Mouse (Mus musculus): Measurements from ENCODE around the gene Klf4. TPM values are rescaled to one million over a fixed set of nuclear protein-coding genes. Genes with fewer than 3 reads are reported as not detected.

Klf4 gene
- polyA plus RNA-seq, 1 experiment: 3.2 TPM

GRCm38 (mm10) chr4:55531096-55531855 lies 990 bp downstream of the Klf4 start:
- TF ChIP-seq CTCF (IDR thresholded peaks at IDR 0.05; ENCODE audit: borderline replicate concordance, insufficient read depth, low read depth, low read length): no peak
- TF ChIP-seq POLR2A (IDR thresholded peaks at IDR 0.05; ENCODE audit: borderline replicate concordance, insufficient read depth, low read length): no peak
- 0 out of 2 replicates have a peak, but pooled peaks cover 3% of the 10 kb centered on the region for H3K4me1 ChIP-seq (ENCODE audit: control insufficient read depth, insufficient read depth, low read length)
- WGBS: under 1% methylated on average over 56 of the region's 56 CpGs
- peaks cover 3% of the 10 kb centered on the region; the same call in 1 of the 2 replicates for H3K27me3 ChIP-seq (ENCODE audit: control insufficient read depth, insufficient read depth, low read length)
- DNase-seq: peak in 1 of 2 experiments; percentile 17
- H3K27ac ChIP-seq (ENCODE audit: insufficient read depth, low read length): no peak overlapping the region
- H3K4me3 ChIP-seq (replicated peaks; ENCODE audit: insufficient read depth, low read depth, low read length): no peak overlapping the region

GRCm38 (mm10) chr4:55530731-55531095 lies 1.6 kb downstream of the Klf4 start:
- H3K27ac ChIP-seq (ENCODE audit: insufficient read depth, low read length): no peak overlapping the region
- under 1% methylated on average over 20 of the region's 20 CpGs for WGBS
- DNase-seq: no peak

GRCm38 (mm10) chr4:55530236-55530635 lies 2.0 kb downstream of the Klf4 start:
- 1% methylated on average over 27 of the region's 27 CpGs for WGBS

More at GRCm38 (mm10) chr4:55530731-55531095, 1.6 kb downstream of the Klf4 start:
- no peak for TF ChIP-seq POLR2A (IDR thresholded peaks at IDR 0.05; ENCODE audit: borderline replicate concordance, insufficient read depth, low read length)
- no peak for TF ChIP-seq CTCF (IDR thresholded peaks at IDR 0.05; ENCODE audit: borderline replicate concordance, insufficient read depth, low read depth, low read length)
- Histone ChIP-seq H3K4me1 (ENCODE audit: control insufficient read depth, insufficient read depth, low read length) (0 out of 2 replicates have a peak, but pooled peaks cover 3% of the 10 kb centered on the region), H3K27me3 (ENCODE audit: control insufficient read depth, insufficient read depth, low read length) (peaks cover 3% of the 10 kb centered on the region; the same call in 1 of the 2 replicates), H3K4me3 (replicated peaks; ENCODE audit: insufficient read depth, low read depth, low read length) (no peak overlapping the region)

GRCm38 (mm10) chr4:55528404-55528803 lies 3.9 kb downstream of the Klf4 start:
- TF ChIP-seq CTCF (IDR thresholded peaks at IDR 0.05; ENCODE audit: borderline replicate concordance, insufficient read depth, low read depth, low read length) (no peak), POLR2A (IDR thresholded peaks at IDR 0.05; ENCODE audit: borderline replicate concordance, insufficient read depth, low read length) (no peak)
- no peak for DNase-seq

More at GRCm38 (mm10) chr4:55530236-55530635, 2.0 kb downstream of the Klf4 start:
- H3K27me3 ChIP-seq (ENCODE audit: control insufficient read depth, insufficient read depth, low read length): peaks cover 3% of the 10 kb centered on the region; the same call in 1 of the 2 replicates
- peak overlapping the region; percentile 17 for H3K4me3 ChIP-seq (replicated peaks; ENCODE audit: insufficient read depth, low read depth, low read length)
- H3K27ac ChIP-seq (ENCODE audit: insufficient read depth, low read length): no peak overlapping the region
- DNase-seq: peak; percentile 21 to 29
- TF ChIP-seq POLR2A (IDR thresholded peaks at IDR 0.05; ENCODE audit: borderline replicate concordance, insufficient read depth, low read length) (no peak), CTCF (IDR thresholded peaks at IDR 0.05; ENCODE audit: borderline replicate concordance, insufficient read depth, low read depth, low read length) (peak; percentile 24; the same call in 1 of the 2 replicates)
- 0 out of 2 replicates have a peak, but pooled peaks cover 3% of the 10 kb centered on the region for H3K4me1 ChIP-seq (ENCODE audit: control insufficient read depth, insufficient read depth, low read length)

GRCm38 (mm10) chr4:55527931-55528330 lies 4.3 kb downstream of the Klf4 start:
- Histone ChIP-seq H3K4me1 (ENCODE audit: control insufficient read depth, insufficient read depth, low read length) (0 out of 2 replicates have a peak, but pooled peaks cover 3% of the 10 kb centered on the region), H3K4me3 (replicated peaks; ENCODE audit: insufficient read depth, low read depth, low read length) (no peak overlapping the region), H3K27ac (ENCODE audit: insufficient read depth, low read length) (no peak overlapping the region), H3K27me3 (ENCODE audit: control insufficient read depth, insufficient read depth, low read length) (peaks cover under 1% of the 10 kb centered on the region; the same call in 1 of the 2 replicates)
- 74% methylated on average over 12 of the region's 12 CpGs for WGBS
- no peak for DNase-seq
- TF ChIP-seq POLR2A (IDR thresholded peaks at IDR 0.05; ENCODE audit: borderline replicate concordance, insufficient read depth, low read length): no peak
- TF ChIP-seq CTCF (IDR thresholded peaks at IDR 0.05; ENCODE audit: borderline replicate concordance, insufficient read depth, low read depth, low read length): no peak

More at GRCm38 (mm10) chr4:55528404-55528803, 3.9 kb downstream of the Klf4 start:
- no peak overlapping the region for H3K4me3 ChIP-seq (replicated peaks; ENCODE audit: insufficient read depth, low read depth, low read length)
- H3K27me3 ChIP-seq (ENCODE audit: control insufficient read depth, insufficient read depth, low read length): peaks cover 3% of the 10 kb centered on the region; the same call in 1 of the 2 replicates
- 90% methylated on average over 4 of the region's 4 CpGs for WGBS
- H3K27ac ChIP-seq (ENCODE audit: insufficient read depth, low read length): no peak overlapping the region
- 0 out of 2 replicates have a peak, but pooled peaks cover 3% of the 10 kb centered on the region for H3K4me1 ChIP-seq (ENCODE audit: control insufficient read depth, insufficient read depth, low read length)

GRCm38 (mm10) chr4:55526247-55527115 lies 5.8 kb downstream of the Klf4 start:
- H3K4me1 ChIP-seq (ENCODE audit: control insufficient read depth, insufficient read depth, low read length): 0 out of 2 replicates have a peak, but pooled peaks cover 1% of the 10 kb centered on the region
- H3K27ac ChIP-seq (ENCODE audit: insufficient read depth, low read length): no peak overlapping the region
- 76% methylated on average over 5 of the region's 5 CpGs for WGBS
- no peaks in the 10 kb centered on the region for H3K27me3 ChIP-seq (ENCODE audit: control insufficient read depth, insufficient read depth, low read length)
- no peak for DNase-seq
- TF ChIP-seq POLR2A (IDR thresholded peaks at IDR 0.05; ENCODE audit: borderline replicate concordance, insufficient read depth, low read length) (no peak), CTCF (IDR thresholded peaks at IDR 0.05; ENCODE audit: borderline replicate concordance, insufficient read depth, low read depth, low read length) (no peak)
- H3K4me3 ChIP-seq (replicated peaks; ENCODE audit: insufficient read depth, low read depth, low read length): no peak overlapping the region

GRCm38 (mm10) chr4:55523921-55524320 lies 8.3 kb downstream of the Klf4 start:
- Histone ChIP-seq H3K4me3 (replicated peaks; ENCODE audit: insufficient read depth, low read depth, low read length) (no peak overlapping the region), H3K4me1 (ENCODE audit: control insufficient read depth, insufficient read depth, low read length) (no peaks in the 10 kb centered on the region), H3K27me3 (ENCODE audit: control insufficient read depth, insufficient read depth, low read length) (no peaks in the 10 kb centered on the region), H3K27ac (ENCODE audit: insufficient read depth, low read length) (no peak overlapping the region)
- no peak for DNase-seq
- TF ChIP-seq CTCF (IDR thresholded peaks at IDR 0.05; ENCODE audit: borderline replicate concordance, insufficient read depth, low read depth, low read length) (no peak), POLR2A (IDR thresholded peaks at IDR 0.05; ENCODE audit: borderline replicate concordance, insufficient read depth, low read length) (no peak)
- 78% methylated on average over 4 of the region's 4 CpGs for WGBS
